Mouse (Mus musculus): ENCODE measurements around the gene Ppfibp2. TPM values are rescaled to one million over a fixed set of nuclear protein-coding genes. Genes with fewer than 3 reads are reported as not detected.
A peak's percentile ranks its signal among the peaks of the same experiment; 100 is the strongest.

Ppfibp2 gene
- polyA plus RNA-seq, 2 experiments from 2014 or later = 1.0 to 1.5 TPM

DNA sequence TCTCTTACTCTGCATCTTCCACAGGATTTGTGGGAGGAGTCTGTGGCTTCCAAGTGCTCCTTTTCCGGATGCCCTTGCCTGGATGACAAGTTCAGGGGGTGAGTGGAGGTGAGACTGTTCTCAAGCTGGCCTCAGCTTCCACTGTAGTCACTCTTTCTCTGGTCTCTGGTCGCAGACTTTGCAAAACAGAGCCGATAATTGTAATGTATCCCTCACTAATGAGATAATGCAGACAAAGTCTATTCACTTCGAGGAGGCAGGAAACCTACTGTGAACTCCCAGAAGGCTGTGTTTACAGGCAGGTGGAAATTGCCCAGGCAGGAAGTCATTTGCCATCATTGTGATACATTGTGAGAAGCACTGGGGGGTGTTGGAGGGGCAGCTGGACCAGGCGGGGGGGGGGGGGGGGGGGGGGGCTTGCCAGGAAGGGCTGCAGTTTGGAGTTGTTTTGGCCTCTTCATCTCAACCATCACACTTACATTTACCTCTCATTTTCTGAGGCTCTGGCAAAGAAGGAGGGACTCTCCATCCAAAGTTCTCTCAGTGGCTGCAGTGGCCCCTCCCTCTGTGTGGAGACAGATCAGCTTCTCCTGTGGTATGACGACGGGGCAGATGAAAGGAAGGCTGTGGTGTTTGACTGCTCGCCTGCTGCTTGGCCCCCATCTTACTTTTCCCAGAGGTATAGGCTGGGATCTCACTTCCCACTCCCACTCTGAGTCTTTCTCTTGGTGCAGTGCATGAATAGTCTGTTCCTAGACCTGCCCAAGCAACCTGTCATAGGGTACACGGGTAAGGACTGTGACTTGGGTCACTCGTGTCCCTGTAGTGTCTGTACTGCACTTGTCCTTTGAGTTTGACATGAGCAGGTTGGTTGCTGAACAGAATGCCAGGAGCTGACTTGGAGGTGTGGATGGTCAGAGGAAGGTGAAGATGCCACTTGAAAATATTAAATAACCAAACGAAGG, 23.3 kb downstream of the Ppfibp2 start:
- ATAC-seq = no peak

DNA sequence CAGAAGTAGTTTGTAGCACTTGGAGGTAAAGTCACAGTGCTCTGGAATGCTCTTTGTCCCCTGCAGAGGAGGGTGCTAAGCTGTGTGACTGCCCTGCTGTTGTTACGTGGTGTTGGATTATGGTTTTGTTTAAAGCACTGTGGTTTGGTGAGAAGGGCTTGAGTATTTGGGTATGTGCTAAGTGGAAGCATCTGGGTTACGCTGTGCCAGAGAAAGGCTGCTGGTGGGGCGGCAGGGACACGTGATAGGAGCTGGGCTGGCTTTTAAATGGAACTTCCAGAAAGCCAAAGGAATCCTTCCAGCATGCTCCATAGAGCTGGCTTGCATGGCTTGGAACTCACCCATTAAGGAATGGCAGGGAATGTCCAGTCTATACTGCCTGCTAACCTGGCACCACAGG, 24.2 kb downstream of the Ppfibp2 start:
- ATAC-seq = no peak

- no peak for ATAC-seq
Observed at GRCm38 (mm10) chr7:107620137-107620536, 25.1 kb downstream of the Ppfibp2 start.

DNA sequence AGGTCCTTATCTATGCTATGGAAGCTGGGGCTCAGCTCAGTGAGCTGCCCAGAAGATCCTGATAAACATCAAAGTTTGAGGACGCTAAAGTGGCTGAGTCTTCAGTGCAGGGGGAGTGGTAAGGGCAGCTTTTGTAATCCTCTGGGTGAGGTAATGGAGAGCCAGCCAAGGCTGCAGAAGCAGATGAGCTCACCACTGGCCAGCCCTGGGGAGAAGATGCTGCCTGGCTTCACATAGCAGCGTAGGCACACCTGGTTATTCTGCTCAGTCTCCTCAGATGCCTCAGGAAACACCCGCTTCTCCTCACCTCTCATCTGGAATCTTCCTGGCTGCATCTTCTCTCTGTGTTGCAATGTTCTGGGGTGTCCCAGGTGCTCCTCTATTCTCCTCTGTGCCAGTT, 29.4 kb downstream of the Ppfibp2 start:
- no peak for ATAC-seq

GRCm38 (mm10) chr7:107625061-107625460, 30.1 kb downstream of the Ppfibp2 start, which contains the start of gene 5330417H12Rik:
Gene 5330417H12Rik, minus strand, starts transcription at chr7:107625161.
- ATAC-seq = no peak

- no peak for ATAC-seq
Observed at GRCm38 (mm10) chr7:107625781-107626180, 30.8 kb downstream of the Ppfibp2 start.

- ATAC-seq = no peak
Observed at GRCm38 (mm10) chr7:107628383-107628782, 33.4 kb downstream of the Ppfibp2 start.

GRCm38 (mm10) chr7:107633201-107633600, 38.2 kb downstream of the Ppfibp2 start:
- ATAC-seq = no peak

DNA sequence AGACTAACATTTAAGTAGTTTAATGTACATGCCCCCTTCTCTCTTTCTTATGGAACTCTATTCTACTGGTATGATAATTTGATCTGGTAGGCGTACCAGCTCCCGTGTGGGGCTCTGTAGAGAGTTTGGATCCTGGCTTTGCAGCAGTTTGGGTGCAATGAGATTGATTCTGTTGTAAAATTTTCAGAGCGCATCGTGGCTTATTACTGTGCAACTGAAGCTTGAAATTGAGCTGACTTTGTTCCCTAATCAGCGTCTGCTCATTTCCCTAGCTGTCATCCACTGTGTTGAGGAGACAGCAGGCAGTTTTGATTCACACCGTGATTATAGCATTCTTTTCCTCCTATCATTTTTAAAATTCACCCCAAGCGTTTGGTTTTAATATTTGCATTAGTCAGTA, 42.4 kb downstream of the Ppfibp2 start:
- ATAC-seq = no peak

DNA sequence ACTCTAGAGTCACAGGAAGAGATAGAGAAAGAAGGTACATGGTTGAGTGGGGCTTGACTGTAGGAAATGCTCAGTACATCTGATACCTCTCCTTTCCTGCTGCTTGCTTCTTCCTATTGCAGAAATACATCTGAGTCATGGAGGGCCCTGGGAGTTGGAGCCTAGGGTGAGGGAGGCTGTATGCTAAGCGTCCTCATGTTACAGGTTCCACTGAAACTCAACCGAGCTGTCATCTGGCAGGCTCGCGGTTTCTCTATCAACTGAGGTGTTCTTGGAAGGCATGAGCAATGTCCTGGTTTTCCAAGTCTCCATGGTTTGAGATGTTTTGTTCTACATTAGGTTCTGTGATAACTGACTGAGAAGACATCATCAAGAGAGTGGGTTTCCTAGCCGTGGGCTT, 43.0 kb downstream of the Ppfibp2 start:
- ATAC-seq = no peak

DNA sequence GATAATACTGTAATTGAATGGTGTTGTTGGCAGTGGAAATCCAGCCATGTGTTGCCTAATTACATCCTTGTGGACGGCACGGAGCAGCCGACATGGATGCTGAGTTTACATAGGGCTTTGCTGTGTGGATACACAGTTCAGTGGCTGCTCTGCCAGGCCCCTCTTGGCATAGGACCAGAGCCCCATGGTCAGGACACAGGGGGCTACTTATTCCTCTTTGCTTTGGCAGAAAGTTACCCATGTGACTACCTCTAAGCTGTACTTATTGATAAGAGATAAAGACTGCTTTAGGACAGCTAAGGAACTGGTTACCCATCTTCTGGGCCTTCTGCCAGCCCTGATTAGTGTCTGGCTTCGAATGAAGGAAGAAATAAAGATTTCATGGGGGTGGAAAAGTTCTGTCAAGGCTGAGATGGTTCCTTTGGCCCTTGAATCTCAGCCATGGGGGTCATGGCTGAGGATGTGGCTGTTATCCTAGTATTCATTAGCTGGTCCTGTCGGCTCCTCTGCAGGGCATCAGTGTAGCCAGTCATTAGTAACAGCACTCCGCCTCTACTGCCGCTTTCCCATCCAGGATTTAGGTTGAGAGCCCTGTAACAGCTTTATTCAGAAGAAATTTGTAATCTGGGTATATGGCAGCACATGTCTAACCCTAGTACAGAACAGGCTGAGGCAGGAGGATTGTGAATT, 47.7 kb downstream of the Ppfibp2 start:
- no peak for ATAC-seq

- ATAC-seq = no peak
Observed at GRCm38 (mm10) chr7:107644987-107645386, 50.0 kb downstream of the Ppfibp2 start.

GRCm38 (mm10) chr7:107648937-107649688, 54.1 kb downstream of the Ppfibp2 start:
- ATAC-seq = no peak

GRCm38 (mm10) chr7:107649990-107650389, 55.0 kb downstream of the Ppfibp2 start:
- no peak for ATAC-seq

- ATAC-seq = no peak
Observed at GRCm38 (mm10) chr7:107651821-107652220, 56.8 kb downstream of the Ppfibp2 start.

GRCm38 (mm10) chr7:107656451-107656850, 61.4 kb downstream of the Ppfibp2 start:
- ATAC-seq = no peak

DNA sequence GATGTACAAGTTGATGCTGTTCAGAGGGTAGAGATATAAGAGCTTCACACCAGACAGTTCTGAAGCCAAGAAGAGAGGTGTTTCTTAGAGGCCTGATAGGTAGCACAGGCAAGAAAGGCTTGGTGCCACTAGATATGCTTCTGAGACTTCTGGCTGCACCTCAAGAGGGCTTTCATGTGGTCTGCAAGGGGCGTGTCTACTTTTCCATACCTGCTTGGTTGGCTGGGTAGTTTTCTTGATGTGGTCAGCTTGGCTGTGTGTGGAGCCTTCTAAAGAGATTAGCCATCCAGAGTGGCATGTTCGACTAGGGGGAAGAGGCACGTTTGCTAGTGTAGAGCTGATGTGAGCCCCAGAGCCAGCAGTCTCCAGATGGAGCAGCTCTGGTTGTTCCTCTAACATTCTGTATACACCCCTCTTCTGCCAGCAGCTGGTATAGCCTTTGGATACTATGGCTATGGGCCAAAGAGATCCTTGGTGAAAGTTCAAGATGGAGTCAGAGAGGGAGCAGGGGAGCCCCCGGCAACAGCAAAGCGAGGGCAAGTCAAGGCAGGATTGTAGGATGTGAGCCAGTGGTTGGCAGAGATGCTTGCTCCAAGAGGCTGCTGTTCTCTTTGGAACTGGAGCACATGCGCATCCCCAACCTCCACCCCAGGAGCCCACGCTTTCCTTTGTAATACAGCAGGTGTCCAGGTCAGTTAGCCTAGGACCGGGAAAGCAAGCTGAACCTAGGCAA, 64.3 kb downstream of the Ppfibp2 start:
- ATAC-seq = peak; percentile 28

- ATAC-seq = peak; percentile 66
Observed at GRCm38 (mm10) chr7:107661189-107661842, 66.3 kb downstream of the Ppfibp2 start.

- no peak for ATAC-seq
Observed at GRCm38 (mm10) chr7:107661843-107662281, 66.9 kb downstream of the Ppfibp2 start.

DNA sequence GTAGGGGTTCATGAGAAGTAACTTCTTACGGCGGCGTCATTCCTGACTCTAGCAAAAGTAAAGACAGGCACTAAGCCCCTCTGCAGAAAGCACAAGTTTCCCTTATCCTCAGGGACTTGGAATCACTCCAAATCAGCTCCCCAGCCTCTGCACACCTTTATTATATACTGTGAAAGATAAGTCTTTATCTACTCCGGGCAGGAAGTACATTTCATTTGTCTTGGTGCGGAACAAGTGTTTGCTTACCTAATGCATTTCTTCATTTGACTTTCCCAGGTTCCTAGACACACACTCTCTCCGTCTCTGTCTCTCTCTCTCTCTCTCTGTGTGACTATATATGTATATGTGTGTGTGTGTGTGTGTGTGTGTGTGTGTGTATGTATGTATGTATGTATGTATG, 68.6 kb downstream of the Ppfibp2 start:
- ATAC-seq = no peak

Measured in CD4-positive, CD25-positive, alpha-beta regulatory T cell, adult 4 months (primary cell).